26 mouse cellular contexts compared by ENCODE assay signal in the genomic region with DNA sequence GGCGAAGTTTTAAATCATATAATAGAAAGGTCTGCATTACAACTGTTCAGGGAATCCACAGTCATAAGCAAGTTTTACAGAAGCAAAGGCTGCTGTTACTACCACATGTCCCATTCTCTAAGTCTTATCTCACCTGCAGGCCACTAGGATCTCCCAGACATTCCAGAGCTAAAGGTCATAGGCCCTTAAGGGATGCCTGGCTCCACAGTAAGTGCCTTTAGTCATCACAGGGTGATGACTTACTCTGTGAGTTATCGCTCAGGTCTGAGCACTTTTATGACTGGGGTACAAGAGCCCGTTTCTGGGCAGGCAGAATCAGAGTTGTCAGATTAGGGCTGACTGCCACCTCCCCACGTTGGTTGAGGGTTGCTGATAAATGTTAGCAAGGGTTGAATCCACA.
"Had no signal": no experiment of that assay in that cellular context is flagged by ENCODE, and none has a peak within 500 bp of the region (broad histone marks: within the 10 kb centered on the region; RNA-seq: fewer than 3 reads in every experiment).

No protein-coding gene starts in this region.

- H3K9me3 ChIP-seq: kidney, embryonic 15.5 days; limb, embryonic 12.5 days; limb, embryonic 15.5 days; midbrain, embryonic 10.5 days; midbrain, embryonic 13.5 days; neural tube, embryonic 13.5 days had no signal

- H3K27ac ChIP-seq: kidney, embryonic 15.5 days; left cerebral cortex, adult 2 months; limb, embryonic 12.5 days; limb, embryonic 15.5 days; liver, embryonic 14.5 days; midbrain, embryonic 10.5 days; midbrain, embryonic 13.5 days; neural tube, embryonic 13.5 days had no signal

- H3K9ac ChIP-seq: kidney, embryonic 15.5 days; limb, embryonic 12.5 days; limb, embryonic 15.5 days; liver, embryonic 14.5 days; liver, postnatal 0 days; lung, embryonic 14.5 days; midbrain, embryonic 13.5 days; neural tube, embryonic 13.5 days had no signal

- DNase-seq: kidney, adult 11 months; kidney, adult 8-10 months; kidney, postnatal 10 days; kidney, postnatal 36 days; layer of hippocampus, postnatal 36 days; left cerebral cortex, postnatal 4 days; liver, postnatal 0 days; lung, embryonic 14.5 days; lung, postnatal 14 days; lung, postnatal 4 days; retina, postnatal 1 day; right cerebral cortex, postnatal 25 days; spleen, adult 18-20 months; thymus, adult 18-20 months; thymus, postnatal 36 days had no signal

- H3K27me3 ChIP-seq: kidney, embryonic 15.5 days; limb, embryonic 12.5 days; limb, embryonic 15.5 days; midbrain, embryonic 13.5 days had no signal

- ATAC-seq: midbrain, embryonic 13.5 days; midbrain, embryonic 16.5 days had no signal

- H3K36me3 ChIP-seq: kidney, embryonic 15.5 days; limb, embryonic 12.5 days; limb, embryonic 15.5 days; midbrain, embryonic 10.5 days; midbrain, embryonic 13.5 days; neural tube, embryonic 13.5 days had no signal

- H3K4me1 ChIP-seq: kidney, embryonic 15.5 days; limb, embryonic 12.5 days; limb, embryonic 15.5 days had no signal

- H3K4me2 ChIP-seq: kidney, embryonic 15.5 days; limb, embryonic 12.5 days; limb, embryonic 15.5 days; liver, embryonic 11.5 days; lung, embryonic 14.5 days; midbrain, embryonic 13.5 days; neural tube, embryonic 13.5 days had no signal

- H3K4me3 ChIP-seq: kidney, embryonic 15.5 days; left cerebral cortex, adult 2 months; limb, embryonic 12.5 days; limb, embryonic 15.5 days; midbrain, embryonic 10.5 days; midbrain, embryonic 13.5 days; myocyte; neural tube, embryonic 13.5 days had no signal
